Mouse (Mus musculus): ENCODE measurements at regions not wholly inside any gene's neighbourhood (a gene's known extent, or its start where the extent isn't known, plus 50 kb on each side); places are given as distances from the start of the nearest gene placed in this dataset.

DNA sequence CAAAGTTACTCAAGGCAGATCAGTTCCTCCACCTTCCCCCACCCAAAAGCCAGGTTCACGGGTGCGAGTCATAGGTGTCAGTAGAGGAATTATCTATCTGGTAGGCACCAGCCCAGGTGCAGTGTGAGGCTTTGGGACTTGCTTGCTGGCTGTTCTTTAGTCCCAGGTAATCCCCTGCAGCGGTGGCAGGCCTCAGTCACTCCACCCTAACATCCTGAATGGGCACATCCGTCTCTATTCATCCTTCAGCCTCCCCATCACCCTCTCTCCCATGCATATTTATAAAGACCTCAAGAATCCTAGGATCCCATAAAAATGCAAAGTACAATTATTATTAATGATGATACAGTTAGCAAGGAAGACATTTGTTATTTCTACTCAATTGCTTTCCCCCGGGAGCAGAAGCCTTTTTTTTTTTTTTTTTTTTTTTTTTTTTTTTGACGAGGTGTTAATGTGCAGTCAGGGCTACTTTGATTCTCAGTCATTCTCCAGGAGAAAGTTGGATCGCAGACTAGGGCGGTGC, 389.1 kb downstream of the Sorl1 start:
- WGBS, result 17% methylated on average over 8 of the region's 8 CpGs
- H3K36me3 ChIP-seq (ENCODE audit: control insufficient read depth, insufficient read depth, low read length), result no peaks in the 10 kb centered on the region
- H3K9ac ChIP-seq (ENCODE audit: low read depth, low read length, severe bottlenecking), result peak overlapping the region; percentile 67
- H3K4me2 ChIP-seq (replicated peaks; ENCODE audit: low read depth, low read length, severe bottlenecking), result peak overlapping the region; percentile 76
- DNase-seq (ENCODE audit: low spot score), result no peak
- peak overlapping the region; percentile 38 for H3K4me3 ChIP-seq (replicated peaks; ENCODE audit: low read length)
- TF ChIP-seq POLR2A (IDR thresholded peaks at IDR 0.05; ENCODE audit: borderline replicate concordance, extremely low read depth, insufficient read depth, insufficient read length), result no peak
- no peaks in the 10 kb centered on the region for H3K27me3 ChIP-seq (ENCODE audit: control insufficient read depth, insufficient read depth, low read length)
- peaks cover 12% of the 10 kb centered on the region for H3K4me1 ChIP-seq (ENCODE audit: control insufficient read depth, insufficient read depth, low read length)
- peak overlapping the region; percentile 90 for H3K27ac ChIP-seq (replicated peaks; ENCODE audit: low read depth, low read length)
- no peak; the same call in 1 of the 2 replicates for ATAC-seq (ENCODE audit: low FRiP score, low read depth)
- H3K9me3 ChIP-seq (ENCODE audit: control insufficient read depth, low read length), result no peaks in the 10 kb centered on the region

GRCm38 (mm10) chr9:41721609-41722008, 402.5 kb downstream of the Sorl1 start:
- no peaks in the 10 kb centered on the region for H3K9me3 ChIP-seq (ENCODE audit: control insufficient read depth, low read length)
- H3K36me3 ChIP-seq (ENCODE audit: control insufficient read depth, insufficient read depth, low read length), result no peaks in the 10 kb centered on the region
- H3K9ac ChIP-seq (ENCODE audit: low read depth, low read length, severe bottlenecking), result no peak overlapping the region
- no peak overlapping the region for H3K4me3 ChIP-seq (replicated peaks; ENCODE audit: low read length)
- DNase-seq (ENCODE audit: low spot score), result peak; percentile 31
- 69% methylated on average over 4 of the region's 4 CpGs for WGBS
- H3K4me2 ChIP-seq (replicated peaks; ENCODE audit: low read depth, low read length, severe bottlenecking), result no peak overlapping the region
- ATAC-seq (ENCODE audit: low FRiP score, low read depth), result peak; percentile 87
- H3K4me1 ChIP-seq (ENCODE audit: control insufficient read depth, insufficient read depth, low read length), result no peaks in the 10 kb centered on the region
- no peak for TF ChIP-seq POLR2A (IDR thresholded peaks at IDR 0.05; ENCODE audit: borderline replicate concordance, extremely low read depth, insufficient read depth, insufficient read length)
- no peak overlapping the region for H3K27ac ChIP-seq (replicated peaks; ENCODE audit: low read depth, low read length)
- H3K27me3 ChIP-seq (ENCODE audit: control insufficient read depth, insufficient read depth, low read length), result no peaks in the 10 kb centered on the region

- DNase-seq (ENCODE audit: low spot score), result no peak
- Histone ChIP-seq H3K9me3 (ENCODE audit: control insufficient read depth, low read length) (no peaks in the 10 kb centered on the region), H3K27me3 (ENCODE audit: control insufficient read depth, insufficient read depth, low read length) (no peaks in the 10 kb centered on the region), H3K4me3 (replicated peaks; ENCODE audit: low read length) (no peak overlapping the region), H3K4me2 (replicated peaks; ENCODE audit: low read depth, low read length, severe bottlenecking) (no peak overlapping the region), H3K36me3 (ENCODE audit: control insufficient read depth, insufficient read depth, low read length) (no peaks in the 10 kb centered on the region), H3K9ac (ENCODE audit: low read depth, low read length, severe bottlenecking) (no peak overlapping the region), H3K4me1 (ENCODE audit: control insufficient read depth, insufficient read depth, low read length) (no peaks in the 10 kb centered on the region), H3K27ac (replicated peaks; ENCODE audit: low read depth, low read length) (no peak overlapping the region)
- ATAC-seq (ENCODE audit: low FRiP score, low read depth), result no peak
- no peak for TF ChIP-seq POLR2A (IDR thresholded peaks at IDR 0.05; ENCODE audit: borderline replicate concordance, extremely low read depth, insufficient read depth, insufficient read length)
Observed at GRCm38 (mm10) chr9:41715231-41715630, 408.9 kb downstream of the Sorl1 start.

DNA sequence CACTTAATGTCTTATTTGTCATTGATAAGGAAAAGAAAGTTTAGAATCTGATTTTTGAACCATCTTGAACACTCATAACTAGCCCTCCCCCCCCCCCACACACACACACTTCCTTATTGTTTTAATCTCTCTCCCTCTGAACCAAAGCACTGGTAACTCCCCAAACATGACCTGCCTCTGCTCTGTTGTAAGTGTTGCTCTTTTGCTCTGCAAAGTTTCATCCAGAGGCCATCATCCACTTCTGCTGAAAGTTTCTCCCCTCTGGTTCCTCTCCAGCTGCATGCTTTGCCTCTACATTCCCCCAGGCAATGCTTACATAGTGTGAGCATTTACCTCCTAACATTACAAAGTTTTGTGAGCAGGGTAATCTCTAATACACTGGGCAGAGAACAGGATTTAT, 418.1 kb downstream of the Sorl1 start:
- Histone ChIP-seq H3K27me3 (ENCODE audit: control insufficient read depth, insufficient read depth, low read length) (no peaks in the 10 kb centered on the region), H3K36me3 (ENCODE audit: control insufficient read depth, insufficient read depth, low read length) (no peaks in the 10 kb centered on the region), H3K4me1 (ENCODE audit: control insufficient read depth, insufficient read depth, low read length) (peaks cover 14% of the 10 kb centered on the region; the same call in 1 of the 2 replicates), H3K27ac (replicated peaks; ENCODE audit: low read depth, low read length) (peak overlapping the region; percentile 70), H3K9ac (ENCODE audit: low read depth, low read length, severe bottlenecking) (no peak overlapping the region), H3K4me3 (replicated peaks; ENCODE audit: low read length) (no peak overlapping the region), H3K9me3 (ENCODE audit: control insufficient read depth, low read length) (no peaks in the 10 kb centered on the region), H3K4me2 (replicated peaks; ENCODE audit: low read depth, low read length, severe bottlenecking) (no peak overlapping the region)
- peak; percentile 17 for DNase-seq (ENCODE audit: low spot score)
- ATAC-seq (ENCODE audit: low FRiP score, low read depth), result no peak
- no peak for TF ChIP-seq POLR2A (IDR thresholded peaks at IDR 0.05; ENCODE audit: borderline replicate concordance, extremely low read depth, insufficient read depth, insufficient read length)

DNA sequence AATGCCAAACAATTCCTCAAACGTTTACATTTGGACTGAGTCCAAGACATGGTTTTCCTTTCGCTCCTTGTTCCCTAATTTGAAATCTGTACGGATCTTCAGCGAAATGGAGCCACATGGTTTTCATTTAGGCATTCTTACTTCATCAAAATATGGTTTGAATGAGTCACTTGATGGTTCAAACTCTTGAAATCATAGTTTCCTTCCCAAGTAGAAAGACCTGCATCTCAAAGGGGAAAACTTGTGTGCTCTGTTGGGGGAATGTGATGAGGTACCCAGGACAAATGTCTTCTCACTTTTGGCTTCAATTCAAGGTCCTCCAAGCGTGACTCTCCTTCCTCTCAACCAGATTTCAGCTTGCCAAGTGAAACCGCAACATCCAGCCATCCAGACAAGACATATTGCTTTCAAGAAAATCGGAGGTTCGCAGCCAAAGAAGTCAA, 418.6 kb downstream of the Sorl1 start:
- H3K4me1 ChIP-seq (ENCODE audit: control insufficient read depth, insufficient read depth, low read length), result peaks cover 14% of the 10 kb centered on the region; the same call in 1 of the 2 replicates
- H3K4me2 ChIP-seq (replicated peaks; ENCODE audit: low read depth, low read length, severe bottlenecking), result no peak overlapping the region
- DNase-seq (ENCODE audit: low spot score) (peak; percentile 93), ATAC-seq (ENCODE audit: low FRiP score, low read depth) (peak; percentile 42)
- H3K27ac ChIP-seq (replicated peaks; ENCODE audit: low read depth, low read length), result peak overlapping the region; percentile 70
- H3K36me3 ChIP-seq (ENCODE audit: control insufficient read depth, insufficient read depth, low read length), result no peaks in the 10 kb centered on the region
- no peak overlapping the region for H3K9ac ChIP-seq (ENCODE audit: low read depth, low read length, severe bottlenecking)
- H3K27me3 ChIP-seq (ENCODE audit: control insufficient read depth, insufficient read depth, low read length), result no peaks in the 10 kb centered on the region
- TF ChIP-seq POLR2A (IDR thresholded peaks at IDR 0.05; ENCODE audit: borderline replicate concordance, extremely low read depth, insufficient read depth, insufficient read length), result no peak
- H3K9me3 ChIP-seq (ENCODE audit: control insufficient read depth, low read length), result no peaks in the 10 kb centered on the region
- WGBS, result 34% methylated on average over 8 of the region's 8 CpGs
- no peak overlapping the region for H3K4me3 ChIP-seq (replicated peaks; ENCODE audit: low read length)

DNA sequence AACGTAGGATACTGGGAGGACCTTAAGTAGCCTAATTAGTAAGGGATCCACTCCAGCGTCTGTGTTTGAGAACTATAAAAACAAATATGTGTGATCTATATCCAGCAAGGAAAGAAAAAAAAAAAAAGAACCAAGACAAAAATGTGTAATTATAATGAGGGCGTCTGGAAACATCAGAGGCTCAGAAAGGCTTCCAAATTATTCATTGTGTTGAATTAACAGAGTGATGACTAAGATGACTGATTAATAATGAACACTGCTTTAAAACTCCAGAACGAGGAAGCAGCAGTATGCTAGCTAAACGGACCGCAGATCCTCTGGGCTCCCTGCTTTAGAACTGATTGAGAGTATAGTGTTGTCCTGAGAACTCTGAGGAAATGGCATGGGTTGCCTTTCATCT, 421.0 kb downstream of the Sorl1 start:
- Histone ChIP-seq H3K27me3 (ENCODE audit: control insufficient read depth, insufficient read depth, low read length) (no peaks in the 10 kb centered on the region), H3K9me3 (ENCODE audit: control insufficient read depth, low read length) (no peaks in the 10 kb centered on the region), H3K27ac (replicated peaks; ENCODE audit: low read depth, low read length) (no peak overlapping the region), H3K4me1 (ENCODE audit: control insufficient read depth, insufficient read depth, low read length) (peaks cover 17% of the 10 kb centered on the region), H3K4me2 (replicated peaks; ENCODE audit: low read depth, low read length, severe bottlenecking) (no peak overlapping the region), H3K9ac (ENCODE audit: low read depth, low read length, severe bottlenecking) (no peak overlapping the region), H3K4me3 (replicated peaks; ENCODE audit: low read length) (no peak overlapping the region), H3K36me3 (ENCODE audit: control insufficient read depth, insufficient read depth, low read length) (no peaks in the 10 kb centered on the region)
- WGBS, result 59% methylated on average over 6 of the region's 6 CpGs
- DNase-seq (ENCODE audit: low spot score) (no peak), ATAC-seq (ENCODE audit: low FRiP score, low read depth) (no peak)
- no peak for TF ChIP-seq POLR2A (IDR thresholded peaks at IDR 0.05; ENCODE audit: borderline replicate concordance, extremely low read depth, insufficient read depth, insufficient read length)

Data from limb, embryonic 14.5 days (tissue).